Mouse (Mus musculus) G1E-ER4 (cell line): ENCODE measurements around the gene Ciz1. TPM values are rescaled to one million over a fixed set of nuclear protein-coding genes. Genes with fewer than 3 reads are reported as not detected.

Source experiments
- GATA1 ChIP-seq: IDR thresholded peaks from one replicate; pipeline ENCODE4 v1.8.0; 2012; ENCODE audit warnings: low read length, inconsistent platforms
- polyA plus RNA-seq: library from polyadenylated mRNA; stranded (reverse); fragments of >175 nt; gene quantifications from 2 replicates; pipeline ENCODE4 v1.2.3, GENCODE M21; 2012

Gene Ciz1
- polyA plus RNA-seq: 342 and 353 TPM in 2 replicates

DNA sequence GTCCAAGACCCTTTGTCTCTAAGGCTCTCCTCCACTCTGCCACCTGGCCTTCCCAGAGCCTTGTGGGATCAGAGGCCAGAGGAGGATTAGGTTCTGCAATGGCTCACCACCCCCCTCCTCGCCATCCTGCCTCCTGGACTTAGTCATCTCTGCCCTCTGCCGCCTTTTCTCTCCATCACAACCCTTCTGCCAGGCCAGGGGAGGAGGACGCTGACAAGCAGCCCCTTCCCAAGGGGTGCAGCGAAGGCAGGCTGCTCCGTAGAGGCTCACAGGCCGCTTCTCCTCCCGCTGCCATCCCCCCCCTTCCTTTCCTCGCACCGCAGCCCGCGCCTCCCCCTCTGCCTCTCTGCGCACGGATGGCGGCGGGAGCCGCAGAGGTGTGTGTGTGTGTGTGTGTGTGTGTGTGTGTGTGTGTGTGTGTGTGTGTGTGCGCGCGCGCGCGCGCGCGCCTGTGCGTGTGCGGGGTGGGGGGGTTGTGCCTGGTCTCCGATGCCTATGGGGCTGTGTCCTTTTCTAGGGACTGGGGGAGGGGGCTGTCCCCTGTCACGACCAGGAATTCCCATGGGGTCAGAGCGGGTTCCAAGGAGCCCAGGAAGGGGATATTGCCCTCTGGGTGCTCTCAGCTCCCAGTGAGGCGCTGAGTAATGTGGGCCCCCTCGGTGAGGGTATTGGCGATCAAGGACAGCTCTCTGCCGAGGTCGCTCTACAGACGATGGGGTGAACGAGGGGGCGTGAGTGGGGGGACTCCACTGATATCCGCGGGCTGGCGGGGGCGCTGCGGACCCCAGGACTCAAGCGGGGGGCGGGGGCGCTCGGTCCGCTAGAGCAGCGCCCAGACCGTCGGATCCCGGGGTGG lies at the start of gene Ciz1:
TSS of gene Ciz1 (plus strand) at position 177 of the 856 bp plus-strand sequence.
- no peak for TF ChIP-seq GATA1

DNA sequence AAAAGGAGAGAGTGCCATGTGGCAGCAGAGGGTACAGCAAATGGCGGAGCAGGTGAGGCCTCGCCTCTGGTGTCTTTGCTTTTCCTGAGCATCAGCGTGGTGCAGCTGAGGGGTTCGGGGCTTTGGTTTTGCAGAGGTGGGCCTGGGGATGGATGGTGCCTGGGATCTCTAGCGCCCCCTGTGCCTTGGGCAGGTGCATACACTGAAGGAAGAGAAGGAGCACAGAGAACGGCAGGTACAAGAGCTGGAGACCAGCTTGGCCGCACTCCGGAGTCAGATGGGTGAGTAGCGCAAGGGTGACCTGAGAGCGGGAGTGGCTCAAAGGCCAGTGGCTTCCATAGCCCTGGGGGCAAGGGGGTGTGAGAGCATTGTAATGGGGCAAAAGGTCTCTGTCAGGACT lies 49.2 kb upstream of the Ciz1 start:
- TF ChIP-seq GATA1: no peak

DNA sequence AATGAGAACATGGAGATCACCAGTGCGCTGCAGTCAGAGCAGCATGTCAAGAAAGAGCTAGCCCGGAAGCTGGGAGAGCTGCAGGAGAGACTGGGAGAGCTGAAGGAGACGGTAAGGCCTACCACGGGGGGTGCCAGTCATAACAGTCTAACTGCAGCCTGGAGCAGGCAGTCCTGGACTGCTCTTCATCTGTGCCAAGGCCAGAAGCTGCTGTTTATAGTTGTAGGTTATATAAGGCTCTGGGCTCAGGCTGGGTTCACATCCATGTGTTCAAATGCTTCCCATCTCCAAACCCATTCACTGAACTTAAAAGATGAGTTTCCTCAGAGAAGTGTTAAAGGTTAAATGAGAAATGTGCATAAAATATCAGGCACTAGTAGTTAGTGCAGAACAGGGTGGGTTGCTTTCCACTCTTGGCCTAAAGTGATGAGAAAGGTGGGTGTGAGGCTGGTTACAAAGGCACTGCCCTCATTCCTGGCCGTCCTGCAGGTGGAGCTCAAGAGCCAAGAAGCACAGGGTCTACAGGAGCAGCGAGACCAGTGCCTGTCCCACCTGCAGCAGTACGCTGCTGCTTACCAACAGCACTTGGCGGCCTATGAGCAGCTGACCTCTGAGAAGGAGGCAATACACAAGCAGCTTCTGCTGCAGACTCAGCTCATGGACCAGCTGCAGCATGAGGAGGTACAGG lies 47.8 kb upstream of the Ciz1 start:
- no peak for TF ChIP-seq GATA1

DNA sequence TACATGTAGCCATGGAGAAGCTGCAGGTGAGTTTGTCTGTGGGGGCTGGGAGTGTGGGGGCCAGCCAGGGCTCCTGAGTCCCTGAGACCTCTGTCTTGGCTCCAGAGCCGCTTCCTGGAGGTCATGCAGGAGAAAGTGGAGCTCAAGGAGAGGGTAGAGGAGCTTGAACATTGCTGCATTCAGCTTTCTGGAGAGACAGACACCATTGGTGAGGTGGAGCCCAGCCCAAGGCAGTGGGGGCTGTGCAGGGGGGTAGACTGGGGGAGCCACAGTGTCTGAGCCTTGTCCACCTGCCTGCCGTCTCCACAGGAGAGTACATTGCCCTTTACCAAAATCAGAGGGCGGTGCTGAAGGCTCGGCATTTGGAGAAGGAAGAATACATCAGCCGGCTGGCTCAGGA lies 46.5 kb upstream of the Ciz1 start:
- no peak for TF ChIP-seq GATA1

DNA sequence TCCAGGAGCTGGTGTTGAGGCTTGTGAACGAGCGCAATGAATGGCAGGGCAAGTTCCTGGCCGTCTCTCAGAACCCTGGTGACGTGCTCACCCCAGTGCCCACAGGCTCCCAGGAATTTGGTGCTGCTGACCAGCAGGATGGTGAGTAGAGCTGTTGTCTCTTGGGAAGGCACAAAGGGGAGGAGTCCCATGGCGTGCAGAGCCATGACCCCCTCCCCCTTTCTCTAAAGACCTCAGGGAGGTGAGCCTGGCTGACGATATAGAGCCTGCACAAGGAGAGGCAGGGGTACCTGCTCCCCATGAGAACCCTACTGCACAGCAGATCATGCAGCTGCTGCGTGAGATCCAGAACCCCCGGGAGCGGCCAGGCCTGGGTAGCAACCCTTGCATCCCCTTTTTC lies 46.0 kb upstream of the Ciz1 start:
- no peak for TF ChIP-seq GATA1

DNA sequence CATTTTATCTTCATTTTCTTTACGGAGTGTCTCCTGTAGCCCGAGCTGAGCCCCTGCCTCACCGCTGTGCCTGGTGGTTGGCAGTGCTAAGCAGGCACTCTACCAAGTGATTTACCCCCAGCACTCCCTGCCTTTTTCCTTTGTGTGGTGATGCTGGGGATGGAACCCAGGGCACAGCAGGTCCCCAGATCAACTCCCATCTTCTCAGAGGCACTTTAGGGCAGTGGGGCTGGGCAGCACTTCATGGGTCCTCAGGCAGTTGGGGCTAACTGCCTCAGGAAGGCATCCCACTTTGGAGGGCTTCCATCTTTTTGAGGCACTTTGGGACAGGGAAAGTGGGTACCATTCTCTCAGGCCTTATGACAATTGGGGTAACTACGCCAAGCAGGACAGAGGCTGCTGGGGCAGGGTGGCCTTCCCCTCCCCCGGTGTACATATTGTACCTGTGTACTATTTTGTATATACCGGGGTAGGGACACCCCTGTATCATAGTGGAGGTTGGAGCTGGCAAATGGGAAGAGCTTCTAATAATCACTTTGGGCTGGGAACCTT lies 44.8 kb upstream of the Ciz1 start:
- no peak for TF ChIP-seq GATA1

DNA sequence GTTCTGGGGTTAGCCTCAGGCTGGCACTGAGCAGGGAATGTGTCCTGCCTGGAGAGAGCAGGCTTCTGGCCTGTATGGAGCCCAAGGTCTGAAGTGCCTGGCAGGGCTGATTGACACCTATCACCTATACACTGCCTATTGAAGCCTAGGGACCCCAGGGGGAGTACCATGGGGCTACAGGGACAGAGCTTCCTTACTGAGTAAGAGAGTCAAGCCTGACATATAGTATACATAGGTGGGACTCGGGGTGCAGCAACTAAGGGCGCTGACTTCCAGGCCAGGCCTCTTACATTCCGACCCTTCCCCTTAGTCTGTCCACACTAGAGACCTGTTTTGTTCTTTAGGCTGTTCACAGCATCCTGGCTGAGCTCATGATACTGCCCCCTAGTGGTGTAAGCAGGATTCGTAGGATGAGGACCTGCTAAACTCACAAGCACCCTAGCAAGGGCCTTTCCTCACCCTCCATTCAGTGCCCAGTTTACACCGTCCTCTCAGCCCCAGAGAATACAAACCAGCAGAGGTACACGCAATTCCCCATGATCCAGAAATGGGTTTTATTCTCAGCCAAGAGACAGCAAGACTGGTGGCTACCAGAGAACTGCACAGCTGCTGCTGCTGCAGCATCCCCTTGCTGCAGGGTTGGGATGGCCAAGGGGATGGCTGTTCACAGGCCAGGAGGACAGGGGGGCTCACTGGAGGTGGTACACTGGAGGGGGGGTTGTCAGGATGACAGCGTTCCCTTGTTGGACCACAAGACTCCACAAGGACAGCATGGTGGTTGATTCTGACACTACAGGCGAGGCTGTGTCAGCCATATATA lies 44.0 kb upstream of the Ciz1 start:
- no peak for TF ChIP-seq GATA1

DNA sequence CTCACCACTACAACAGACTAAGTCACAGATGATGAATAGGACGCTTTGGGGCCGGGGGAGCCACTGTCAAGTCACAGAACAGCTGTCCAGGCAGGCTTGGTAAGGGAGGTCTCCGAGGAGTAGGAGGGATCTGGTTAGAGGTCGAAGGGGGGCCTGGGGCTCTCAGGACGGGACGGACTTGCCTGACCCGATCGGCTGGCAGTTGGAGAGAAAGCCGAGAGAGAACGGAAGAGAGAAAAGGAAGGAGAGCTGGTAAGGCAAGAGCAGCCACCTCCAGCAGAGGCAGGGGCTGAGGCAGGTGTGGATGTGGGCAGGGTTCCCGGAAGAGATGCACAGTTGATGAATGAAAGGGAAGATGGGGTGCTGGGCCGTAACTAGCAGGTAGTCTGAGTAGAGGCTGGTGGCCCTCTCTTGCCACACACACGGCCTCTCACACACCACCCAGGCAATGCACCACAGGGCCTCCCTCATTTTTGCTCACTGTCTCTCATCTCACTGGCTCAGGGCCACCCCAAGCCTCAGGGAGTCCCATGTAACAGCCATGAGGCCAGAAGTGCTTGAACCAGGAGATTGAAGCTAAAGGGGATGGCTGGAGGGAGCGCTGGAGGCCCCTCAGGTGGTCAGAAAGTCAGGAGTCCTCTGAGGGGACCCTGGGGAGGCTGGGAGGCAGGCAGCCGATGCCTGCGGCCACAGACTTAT lies 43.1 kb upstream of the Ciz1 start:
- no peak for TF ChIP-seq GATA1

DNA sequence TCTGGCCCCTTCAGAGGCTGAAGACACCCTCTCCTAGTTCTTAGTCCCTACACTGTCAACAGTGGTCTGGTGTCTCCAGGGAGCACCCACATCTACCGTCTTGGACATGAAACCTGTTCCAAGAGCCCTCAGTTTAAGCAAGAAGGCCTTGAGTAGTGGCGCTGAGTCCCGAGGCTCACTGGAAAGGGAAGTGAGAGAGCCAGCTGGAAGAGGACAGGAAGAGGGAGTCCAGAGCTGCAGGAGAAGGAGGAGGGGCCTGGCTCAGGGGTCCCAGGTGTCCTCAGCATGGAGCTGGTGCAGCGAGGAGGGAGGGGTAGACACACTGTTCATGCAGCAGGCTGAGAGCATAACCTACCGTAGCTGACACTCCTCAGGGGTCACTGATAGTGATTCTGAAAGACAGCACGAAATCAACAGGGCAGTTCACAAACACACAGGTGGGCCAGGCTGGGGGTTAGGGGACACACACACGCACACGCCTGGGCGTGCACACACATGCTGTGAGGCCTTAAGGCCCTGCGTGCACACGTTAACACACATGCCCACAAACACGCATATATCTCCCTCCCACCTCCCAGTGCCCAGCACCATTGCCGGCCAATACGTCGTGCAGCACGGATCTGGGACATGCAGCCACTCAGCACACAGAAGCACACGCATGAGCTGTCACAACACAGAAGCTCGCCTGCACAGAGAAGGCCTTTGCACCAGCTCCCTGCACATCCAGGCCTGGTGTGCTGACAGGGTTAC lies 41.9 kb upstream of the Ciz1 start:
- no peak for TF ChIP-seq GATA1

DNA sequence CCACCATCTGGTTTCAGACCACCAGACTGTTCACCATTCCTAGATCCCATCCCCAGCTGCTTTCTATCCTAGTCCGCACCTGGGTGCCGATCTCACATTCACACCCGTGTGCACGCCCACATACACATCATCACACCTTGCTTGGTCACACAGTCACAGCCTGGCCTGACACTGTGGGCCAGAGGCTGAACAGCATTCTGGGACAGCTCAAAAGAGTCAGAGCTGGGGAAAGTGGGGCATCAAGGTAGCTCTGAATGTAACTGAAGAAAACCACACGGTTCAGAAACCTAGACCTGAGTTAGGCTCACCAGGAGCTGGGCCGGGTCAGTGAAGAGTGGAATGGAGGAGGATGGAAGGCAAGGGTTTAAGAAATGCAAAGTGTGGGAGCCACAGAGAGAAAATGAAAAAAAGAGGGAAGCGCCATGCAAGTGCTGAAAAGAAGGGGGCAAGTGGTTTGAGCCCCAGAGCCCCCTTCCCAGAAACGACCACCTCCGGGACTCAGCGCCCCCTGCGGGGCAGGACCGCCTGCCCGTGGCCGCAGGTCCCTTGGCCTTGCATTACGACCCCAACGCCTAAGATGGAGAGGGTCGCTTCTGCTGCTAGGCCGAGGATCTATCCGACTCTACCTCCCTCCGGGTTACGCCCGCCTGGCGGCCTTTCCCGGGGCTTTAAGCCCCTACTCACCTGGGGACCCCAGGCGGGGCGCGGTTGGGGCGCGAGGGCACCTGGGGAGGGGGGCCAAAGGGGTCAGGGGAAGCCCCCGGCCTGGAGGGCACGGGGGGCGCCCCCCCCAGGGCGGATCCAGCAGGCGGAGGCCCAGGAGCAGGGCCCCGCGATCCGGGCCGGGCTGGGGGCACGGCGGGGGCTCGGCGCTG lies 40.4 kb upstream of the Ciz1 start:
- no peak for TF ChIP-seq GATA1

DNA sequence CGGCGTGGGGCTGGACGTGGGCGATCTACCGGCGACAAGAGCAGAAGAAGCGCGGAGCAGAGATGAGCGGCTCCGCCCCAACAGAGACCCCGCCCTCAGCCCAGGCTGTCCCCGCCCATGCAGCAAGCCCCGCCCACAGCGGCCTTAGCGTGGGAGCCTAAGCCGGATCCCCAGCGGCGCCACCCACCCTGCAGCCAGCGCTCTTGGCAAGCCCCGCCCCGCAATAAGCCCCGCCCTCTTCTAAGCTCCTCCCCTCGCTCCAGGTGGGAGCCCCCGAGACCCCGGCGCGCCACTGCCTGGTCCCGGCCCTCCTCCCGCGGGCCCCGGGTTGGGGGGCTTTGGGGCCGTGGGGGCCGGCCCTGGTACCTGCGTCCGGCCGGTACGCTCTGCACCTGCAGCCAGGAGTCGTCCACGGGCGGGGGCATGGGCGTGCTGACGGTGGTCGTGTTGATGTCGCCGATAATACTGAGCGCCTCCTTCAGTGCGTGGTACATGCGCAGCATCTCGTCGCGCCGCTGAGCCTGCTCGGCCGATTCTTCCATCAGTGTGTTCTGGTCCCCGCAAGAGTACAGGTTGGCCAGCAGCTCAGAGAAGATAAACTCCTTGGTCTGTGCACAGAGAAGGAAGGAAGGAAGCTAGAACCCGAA lies 39.7 kb upstream of the Ciz1 start:
- no peak for TF ChIP-seq GATA1

DNA sequence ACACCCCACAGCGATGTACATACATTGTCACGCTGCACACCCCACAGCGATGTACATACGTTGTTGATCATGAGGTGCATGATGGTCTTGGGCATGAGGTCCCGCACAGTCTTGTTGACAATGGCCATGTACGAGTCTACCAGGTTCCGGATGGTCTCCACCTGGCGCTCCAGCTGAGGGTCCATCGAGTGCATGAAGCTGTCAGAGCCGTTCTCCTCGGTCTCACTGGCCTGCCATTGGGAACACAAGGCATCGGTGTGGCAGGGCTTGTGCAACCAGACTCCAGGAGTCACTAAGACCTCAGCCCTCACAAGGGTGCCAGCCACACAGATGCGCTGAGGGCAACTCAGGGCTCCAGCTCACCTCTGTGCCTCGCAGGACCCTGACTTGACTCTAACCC lies 37.3 kb upstream of the Ciz1 start:
- no peak for TF ChIP-seq GATA1

DNA sequence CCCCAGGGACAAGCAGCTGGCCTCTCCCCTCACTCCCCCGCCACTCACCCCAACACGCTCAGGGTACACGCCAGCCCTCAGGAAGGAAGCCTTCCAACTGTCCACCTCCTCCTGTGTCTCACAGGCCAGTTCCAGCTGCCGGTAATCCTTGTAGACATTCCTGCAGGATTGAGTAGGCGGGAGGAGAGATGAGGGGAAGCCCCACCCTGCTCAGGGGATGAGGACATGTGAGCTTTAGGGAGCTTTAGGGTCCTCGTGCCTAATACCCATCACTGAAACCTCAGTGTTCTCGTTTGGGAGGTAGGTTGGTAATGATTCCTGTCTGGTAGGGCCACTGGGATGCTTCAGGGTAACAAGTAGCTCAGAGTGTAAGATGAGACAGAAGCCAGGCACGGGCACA lies 36.4 kb upstream of the Ciz1 start:
- no peak for TF ChIP-seq GATA1
